Mouse (Mus musculus) frontal cortex, postnatal 14 days (tissue): Measurements from ENCODE around the gene Prkn.

Experiments used
- DNase-seq, 2 experiments: peaks; one replicate each; pipeline ENCODE4 v3.0.0; 2022; ENCODE audit warnings: low spot score in 2 of 2

Prkn gene

GRCm38 (mm10) chr17:11642328-11642727 lies 802.1 kb downstream of the Prkn start:
- no peak for DNase-seq

DNA sequence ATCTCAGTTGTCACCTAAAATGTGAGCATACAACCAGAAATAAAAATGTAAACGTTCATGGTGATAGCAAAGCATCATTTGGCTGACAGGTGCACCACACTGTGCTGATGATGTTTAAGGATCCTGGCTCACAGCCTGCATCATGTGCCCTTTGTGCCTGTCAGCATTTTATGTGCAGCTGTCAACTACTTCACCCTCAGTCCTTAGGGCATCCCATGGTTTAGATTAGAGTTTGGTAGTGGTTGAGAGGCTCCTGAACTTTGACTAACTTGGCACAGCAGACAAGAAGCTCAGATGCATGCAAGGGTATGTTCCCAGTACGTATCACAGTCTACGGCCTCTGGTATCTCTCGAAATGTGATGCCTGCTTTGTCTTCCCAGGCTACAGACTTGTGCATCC lies 803.8 kb downstream of the Prkn start:
- no peak for DNase-seq

DNA sequence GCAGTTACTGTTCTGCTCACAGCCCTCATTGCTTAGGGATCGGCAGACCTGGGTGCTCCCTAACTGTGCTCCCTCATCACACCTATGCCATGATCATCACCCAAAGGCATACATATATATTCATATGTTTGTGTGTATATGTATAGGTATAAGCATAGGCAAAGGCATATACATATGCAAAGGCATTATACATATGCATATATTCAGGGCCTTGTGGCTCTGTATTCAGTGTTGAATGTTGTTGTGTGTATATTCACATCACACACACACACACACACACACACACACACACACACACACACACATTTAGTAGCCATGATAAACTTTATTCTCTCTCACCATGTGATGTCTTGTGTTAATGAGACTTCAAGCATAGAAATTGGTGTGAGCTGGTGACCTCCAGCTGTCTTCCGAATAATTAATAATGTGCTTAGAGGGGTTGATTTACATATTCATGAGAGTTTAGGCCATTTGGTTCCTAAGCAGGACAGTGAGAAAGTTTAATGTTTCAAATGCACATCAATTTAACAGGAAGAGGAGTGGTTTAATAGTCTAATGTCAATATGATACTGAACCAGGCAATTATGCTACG lies 804.8 kb downstream of the Prkn start:
- no peak for DNase-seq

DNA sequence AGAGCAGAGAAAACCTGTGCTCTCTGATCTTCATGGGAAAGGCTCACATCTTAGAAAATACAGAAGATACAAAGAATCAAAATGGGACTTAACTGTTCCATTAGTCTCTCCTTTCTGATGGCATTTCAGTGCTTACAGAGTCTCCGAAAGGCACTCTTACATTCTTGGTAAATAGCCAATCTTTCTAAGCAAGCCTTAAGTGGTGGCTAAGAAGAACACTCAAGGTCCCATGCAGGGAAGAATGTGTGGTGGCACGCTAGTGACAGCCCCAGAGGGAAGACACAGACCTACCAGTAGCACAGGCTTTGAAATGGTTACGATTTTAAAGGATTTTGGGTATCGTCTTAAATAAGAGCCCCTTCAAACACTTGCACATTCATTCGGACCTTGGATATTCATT lies 816.2 kb downstream of the Prkn start:
- DNase-seq: no peak

GRCm38 (mm10) chr17:11656878-11657277 lies 816.7 kb downstream of the Prkn start:
- no peak for DNase-seq

DNA sequence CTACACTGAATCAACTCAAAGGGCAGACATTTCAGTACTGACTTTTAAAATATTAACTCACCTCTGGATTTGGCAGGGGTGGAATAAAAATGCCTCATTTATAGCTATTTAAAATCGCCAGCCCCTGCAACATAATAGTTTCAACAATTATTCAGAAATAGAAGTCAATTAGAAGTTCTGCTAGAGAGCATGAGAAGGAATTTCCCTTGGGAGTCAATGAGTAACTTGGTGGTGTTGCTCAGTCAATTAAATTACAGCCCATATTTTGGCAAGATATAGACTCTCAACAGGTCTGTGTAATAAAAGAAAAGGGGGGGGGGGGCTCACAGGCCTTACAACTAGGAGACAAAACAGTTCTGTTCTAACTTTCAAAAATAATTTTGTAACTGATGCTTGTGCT lies 821.7 kb downstream of the Prkn start:
- DNase-seq: no peak

- DNase-seq: no peak
Observed at GRCm38 (mm10) chr17:11663437-11663836, 823.3 kb downstream of the Prkn start.

DNA sequence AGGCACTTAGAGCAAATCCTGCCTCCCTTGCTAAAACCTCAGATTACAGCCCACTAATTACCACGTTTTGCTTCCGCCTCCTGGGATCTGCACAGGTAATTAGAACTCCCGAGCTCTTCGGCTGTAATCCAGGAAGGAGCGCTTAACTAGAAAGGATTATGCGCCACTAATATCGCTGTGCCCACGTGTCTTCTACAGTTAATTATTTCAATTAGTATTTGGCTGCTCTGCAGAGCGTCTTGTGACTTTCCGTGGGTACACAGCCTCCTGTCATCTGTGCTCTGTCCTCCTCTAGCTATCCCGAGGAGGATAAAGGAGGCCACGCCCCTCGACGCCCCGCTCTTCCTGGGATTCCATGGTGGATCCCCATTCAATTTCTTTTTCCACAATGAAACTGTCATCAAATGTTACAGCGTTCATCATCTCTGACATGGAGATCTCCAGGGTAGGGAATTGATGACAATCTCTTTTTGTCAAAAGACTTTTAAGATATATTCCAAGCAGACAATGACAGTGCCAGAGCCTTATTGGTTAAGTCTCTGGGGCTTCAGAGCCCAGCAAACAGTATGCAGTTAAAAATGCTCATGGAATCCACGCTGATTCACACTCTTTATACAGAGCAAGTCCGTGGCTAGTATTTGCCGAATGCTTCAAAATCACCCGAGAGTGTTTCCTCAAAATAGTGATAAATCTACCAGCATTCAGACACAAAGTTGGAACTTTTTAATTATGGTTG lies 824.6 kb downstream of the Prkn start:
- no peak for DNase-seq

GRCm38 (mm10) chr17:11679716-11680115 lies 839.5 kb downstream of the Prkn start:
- DNase-seq: peak in 1 of 2 experiments; percentile 18

DNA sequence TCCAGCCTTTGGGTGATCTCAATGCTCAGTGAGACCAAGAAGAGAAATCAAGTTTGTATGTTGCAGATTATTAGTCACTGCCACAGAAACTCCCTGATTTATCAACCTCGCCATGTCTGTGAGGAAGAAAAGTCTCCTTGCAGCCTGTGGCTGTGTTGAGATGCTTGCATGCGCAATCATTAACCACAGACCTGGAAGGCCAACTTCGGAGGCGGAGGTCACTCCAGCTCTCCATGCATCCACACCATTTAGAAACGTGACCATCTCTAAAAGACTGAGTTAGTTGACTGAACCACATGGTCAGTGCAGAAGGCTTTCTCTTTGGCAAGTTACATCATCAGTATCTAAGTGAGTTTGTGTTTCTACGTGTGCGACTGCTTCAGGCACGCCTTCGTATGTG lies 840.3 kb downstream of the Prkn start:
- no peak for DNase-seq

- DNase-seq: peak in 1 of 2 experiments; percentile 16
Observed at GRCm38 (mm10) chr17:11681825-11682372, 841.7 kb downstream of the Prkn start.

- DNase-seq: no peak
Observed at GRCm38 (mm10) chr17:11705005-11705404, 864.8 kb downstream of the Prkn start.

GRCm38 (mm10) chr17:11705761-11706160 lies 865.6 kb downstream of the Prkn start:
- DNase-seq: no peak

DNA sequence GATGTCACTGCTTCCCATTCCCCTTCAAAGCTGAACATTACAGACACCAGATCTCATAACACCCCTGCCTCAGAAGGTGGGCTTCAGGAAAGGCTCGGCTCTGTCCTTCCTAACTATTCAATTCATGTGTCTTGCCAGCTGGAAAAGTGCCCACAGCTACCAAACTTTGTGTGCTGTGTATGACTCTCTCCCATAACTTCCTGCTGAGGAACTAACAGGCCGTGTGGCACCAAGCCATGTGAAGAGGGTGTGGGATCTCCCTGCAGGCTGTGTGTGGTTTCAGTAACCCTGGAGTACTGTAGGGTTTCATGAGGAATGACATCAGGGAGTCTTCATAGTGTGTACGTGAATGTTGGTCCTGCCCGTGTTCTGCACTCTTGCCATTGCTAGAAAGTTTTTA lies 871.9 kb downstream of the Prkn start:
- DNase-seq: no peak

- no peak for DNase-seq
Observed at GRCm38 (mm10) chr17:11719801-11720200, 879.6 kb downstream of the Prkn start.

DNA sequence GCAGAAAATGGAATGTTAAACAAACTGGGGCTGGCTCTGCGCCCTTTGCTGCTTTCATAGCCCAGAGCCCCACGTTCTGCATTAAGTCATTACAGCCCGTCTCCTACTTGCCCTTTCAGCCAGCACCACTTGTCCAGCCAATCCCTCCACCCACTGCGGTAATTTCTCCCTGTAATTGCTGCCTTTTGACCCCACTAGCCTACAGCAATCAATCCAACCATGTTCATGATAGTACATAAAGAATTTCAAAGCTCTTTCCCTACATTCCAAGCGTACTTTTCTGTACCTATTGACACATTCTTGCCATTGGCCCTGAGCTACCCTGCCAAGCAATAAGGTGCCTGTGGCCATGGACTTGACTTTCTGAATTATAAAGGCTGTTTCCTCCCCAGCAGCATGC lies 881.7 kb downstream of the Prkn start:
- no peak for DNase-seq

- DNase-seq: no peak
Observed at GRCm38 (mm10) chr17:11722478-11722877, 882.3 kb downstream of the Prkn start.

GRCm38 (mm10) chr17:11724135-11724534 lies 884.0 kb downstream of the Prkn start:
- DNase-seq: no peak

- no peak for DNase-seq
Observed at GRCm38 (mm10) chr17:11727101-11727500, 886.9 kb downstream of the Prkn start.

DNA sequence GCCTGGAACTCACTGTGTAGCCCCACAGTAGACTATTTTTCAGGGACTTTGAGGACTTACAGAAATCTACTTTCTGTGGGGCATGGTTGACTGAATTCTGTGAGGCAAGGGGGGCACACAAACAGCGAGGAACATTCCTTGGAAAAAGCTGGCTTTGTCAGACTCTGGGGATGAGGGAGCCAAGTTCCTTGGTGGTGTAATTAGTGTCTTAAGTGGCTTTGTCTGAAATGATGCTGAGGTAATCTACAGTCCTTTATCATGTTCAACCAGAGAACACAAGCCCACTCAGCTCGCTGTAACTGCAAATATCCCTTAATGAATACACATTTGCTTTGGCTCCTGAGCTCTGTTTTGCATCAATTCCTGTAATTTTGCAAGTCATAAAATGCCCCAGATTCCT lies 888.1 kb downstream of the Prkn start:
- no peak for DNase-seq

- DNase-seq: no peak
Observed at GRCm38 (mm10) chr17:11730656-11731594, 890.7 kb downstream of the Prkn start.

DNA sequence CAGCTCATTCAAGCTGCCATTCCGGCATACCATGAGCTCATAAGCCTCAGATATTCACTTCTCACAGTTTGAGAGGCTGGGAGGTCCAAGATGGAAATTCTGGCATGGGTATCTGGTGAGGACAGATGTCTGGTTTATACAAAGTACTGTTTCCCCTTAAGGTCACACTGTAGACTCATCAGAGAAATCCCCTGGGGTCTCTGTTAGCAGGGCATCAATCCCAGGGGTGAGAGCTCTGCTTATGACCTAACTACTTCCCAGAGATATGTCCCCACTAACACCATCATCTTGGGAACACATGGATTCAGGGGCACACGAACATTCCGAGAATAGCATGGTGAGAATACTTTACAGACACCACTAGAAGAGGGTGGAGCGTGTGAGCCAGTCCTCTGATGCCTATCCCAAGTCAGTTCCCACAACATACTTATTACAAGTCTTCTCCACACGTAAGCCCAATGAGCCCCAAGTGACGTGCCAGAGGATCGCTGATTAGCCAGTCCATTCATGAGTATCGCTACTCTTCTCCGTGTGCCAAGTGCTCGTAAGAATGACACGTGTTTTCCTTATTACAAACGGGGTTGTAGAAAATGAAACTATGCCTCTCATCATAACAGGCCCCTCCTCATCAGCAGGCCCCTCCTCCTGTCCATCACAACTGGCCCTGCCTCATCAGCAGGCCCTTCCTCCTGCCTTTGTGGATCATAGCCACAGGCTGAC lies 895.1 kb downstream of the Prkn start:
- DNase-seq: no peak
